Mouse (Mus musculus) MEL (cell line): ENCODE results near the gene Ctnnd2. TPM values are rescaled to one million over a fixed set of nuclear protein-coding genes. Genes with fewer than 3 reads are reported as not detected.

ENCODE experiments used
- DNase-seq: peaks from one replicate; pipeline ENCODE4 v3.0.0; 2011; ENCODE audit warnings: low read depth, low spot score
- H3K27ac ChIP-seq: 2 replicates; pipeline ENCODE4 v1.5.1; 2012; ENCODE audit warnings: low read depth, mild to moderate bottlenecking, control low read depth, low read length, moderate library complexity; ENCODE audit not compliant: control insufficient read depth
- H3K27me3 ChIP-seq, 2 experiments: fragments of 150-350 bp in 1 of 2; sonication (generic) in 1 of 2; 2 replicates each; pipeline ENCODE4 v1.6.1; 2012; ENCODE audit warnings: low read length in 2 of 2, mild to moderate bottlenecking in 2 of 2, improper control_type of control experiment in 1 of 2, moderate library complexity in 1 of 2; ENCODE audit not compliant: insufficient read depth in 2 of 2, control insufficient read depth in 1 of 2
- H3K36me3 ChIP-seq, 2 experiments: 2 replicates each; pipeline ENCODE4 v1.6.1; 2012 to 2014; ENCODE audit warnings: low read length in 2 of 2, improper control_type of control experiment in 1 of 2, inconsistent platforms in 1 of 2, mild to moderate bottlenecking in 1 of 2; ENCODE audit not compliant: insufficient read depth in 2 of 2, control insufficient read depth in 1 of 2
- H3K4me1 ChIP-seq, 2 experiments: fragments of 150-350 bp in 1 of 2; sonication (generic) in 1 of 2; 2 replicates each; pipeline ENCODE4 v1.6.1; 2012; ENCODE audit warnings: low read length in 2 of 2, improper control_type of control experiment in 1 of 2, mild to moderate bottlenecking in 1 of 2; ENCODE audit not compliant: insufficient read depth in 2 of 2, control insufficient read depth in 1 of 2
- H3K4me3 ChIP-seq, 2 experiments: fragments of 150-350 bp in 1 of 2; sonication (generic) in 1 of 2; 2 replicates each; pipeline ENCODE4 v1.5.1; 2012; ENCODE audit warnings: low read depth in 2 of 2, low read length in 2 of 2, mild to moderate bottlenecking in 2 of 2, moderate library complexity in 2 of 2, control low read depth in 1 of 2, improper control_type of control experiment in 1 of 2; ENCODE audit not compliant: control insufficient read depth in 1 of 2, insufficient read depth in 1 of 2
- H3K79me2 ChIP-seq: 2 replicates; pipeline ENCODE4 v1.6.1; 2012; ENCODE audit warnings: mild to moderate bottlenecking, low read length, moderate library complexity; ENCODE audit not compliant: control insufficient read depth, poor library complexity, insufficient read depth
- H3K9ac ChIP-seq: 2 replicates; pipeline ENCODE4 v1.6.1; 2012; ENCODE audit warnings: low read depth, mild to moderate bottlenecking, control low read depth, low read length, moderate library complexity; ENCODE audit not compliant: control insufficient read depth, poor library complexity, severe bottlenecking
- H3K9me3 ChIP-seq: fragments of 150-350 bp; sonication (generic); replicated peaks from 2 replicates; pipeline ENCODE4 v1.6.1; 2012; ENCODE audit warnings: mild to moderate bottlenecking, low read length, improper control_type of control experiment, moderate library complexity; ENCODE audit not compliant: insufficient read depth
- BHLHE40 ChIP-seq: IDR thresholded peaks from 2 replicates; pipeline ENCODE4 v1.6.1; 2012; ENCODE audit warnings: low read depth, mild to moderate bottlenecking, inconsistent platforms, low read length, improper control_type of control experiment, borderline replicate concordance
- CHD1 ChIP-seq: IDR thresholded peaks from 2 replicates; pipeline ENCODE4 v1.6.1; 2012; ENCODE audit warnings: low read depth, mild to moderate bottlenecking, inconsistent platforms, low read length, improper control_type of control experiment
- CHD2 ChIP-seq: IDR thresholded peaks from 2 replicates; pipeline ENCODE4 v1.6.1; 2011; ENCODE audit warnings: low read length, improper control_type of control experiment
- CTCF ChIP-seq, 3 experiments: IDR thresholded peaks in 2 of 3; conservative IDR thresholded peaks in 1 of 3; 2 replicates each; pipeline ENCODE4 v1.5.1; 2011 to 2012; ENCODE audit warnings: low read length in 3 of 3, low read depth in 2 of 3, mild to moderate bottlenecking in 2 of 3, improper control_type of control experiment in 1 of 3, inconsistent platforms in 1 of 3, mixed read lengths in 1 of 3, moderate library complexity in 1 of 3; ENCODE audit not compliant: control insufficient read depth in 1 of 3, insufficient read depth in 1 of 3, poor library complexity in 1 of 3, severe bottlenecking in 1 of 3
- E2F4 ChIP-seq: IDR thresholded peaks from 2 replicates; pipeline ENCODE4 v1.6.1; 2011; ENCODE audit warnings: low read depth, low read length, improper control_type of control experiment, borderline replicate concordance
- EP300 ChIP-seq, 2 experiments: IDR thresholded peaks; 2 replicates each; pipeline ENCODE4 v1.6.1; 2011; ENCODE audit warnings: improper control_type of control experiment in 2 of 2, low read length in 2 of 2, low read depth in 1 of 2, mild to moderate bottlenecking in 1 of 2
- JUND ChIP-seq: IDR thresholded peaks from 2 replicates; pipeline ENCODE4 v1.6.1; 2011; ENCODE audit warnings: low read depth, mild to moderate bottlenecking, improper control_type of control experiment, low read length
- KAT2A ChIP-seq: conservative IDR thresholded peaks from 2 replicates; pipeline ENCODE4 v1.6.1; 2012; ENCODE audit warnings: low read depth, low read length, improper control_type of control experiment, inconsistent platforms
- MAFK ChIP-seq: IDR thresholded peaks from 2 replicates; pipeline ENCODE4 v1.6.1; 2011; ENCODE audit warnings: low read depth, mild to moderate bottlenecking, low read length, improper control_type of control experiment, borderline replicate concordance
- MAZ ChIP-seq: IDR thresholded peaks from 2 replicates; pipeline ENCODE4 v1.6.1; 2012; ENCODE audit warnings: low read depth, mild to moderate bottlenecking, inconsistent platforms, low read length, improper control_type of control experiment
- NELFE ChIP-seq: IDR thresholded peaks from 2 replicates; pipeline ENCODE4 v1.6.1; 2011; ENCODE audit warnings: low read depth, low read length, improper control_type of control experiment
- NRF1 ChIP-seq: IDR thresholded peaks from 2 replicates; pipeline ENCODE4 v1.6.1; 2014; ENCODE audit warnings: low read depth, mild to moderate bottlenecking, inconsistent platforms, low read length, improper control_type of control experiment, moderate library complexity; ENCODE audit not compliant: poor library complexity, insufficient read depth, severe bottlenecking
- POLR2A ChIP-seq, 2 experiments: IDR thresholded peaks; 2 replicates each; pipeline ENCODE4 v1.6.1; 2011 to 2012; ENCODE audit warnings: low read length in 2 of 2, mild to moderate bottlenecking in 2 of 2, control low read depth in 1 of 2, improper control_type of control experiment in 1 of 2, low read depth in 1 of 2, moderate library complexity in 1 of 2; ENCODE audit not compliant: control insufficient read depth in 1 of 2, insufficient read depth in 1 of 2, poor library complexity in 1 of 2
- POLR2AphosphoS2 ChIP-seq: IDR thresholded peaks from 2 replicates; pipeline ENCODE4 v1.6.1; 2011; ENCODE audit warnings: low read length, improper control_type of control experiment
- POLR2AphosphoS5 ChIP-seq: IDR thresholded peaks from 2 replicates; pipeline ENCODE4 v1.6.1; 2012; ENCODE audit warnings: low read depth, borderline replicate concordance, mild to moderate bottlenecking, inconsistent platforms, low read length, moderate library complexity, mixed read lengths
- RCOR1 ChIP-seq: IDR thresholded peaks from 2 replicates; pipeline ENCODE4 v1.6.1; 2012; ENCODE audit warnings: low read depth, mild to moderate bottlenecking, inconsistent platforms, low read length, improper control_type of control experiment
- SIN3A ChIP-seq: IDR thresholded peaks from 2 replicates; pipeline ENCODE4 v1.6.1; 2012; ENCODE audit warnings: low read length, improper control_type of control experiment, inconsistent platforms
- SMC3 ChIP-seq: IDR thresholded peaks from 2 replicates; pipeline ENCODE4 v1.6.1; 2011; ENCODE audit warnings: low read depth, low read length, improper control_type of control experiment
- TBP ChIP-seq: IDR thresholded peaks from 2 replicates; pipeline ENCODE4 v1.8.0; 2011; ENCODE audit warnings: low read depth, low read length, improper control_type of control experiment
- TCF12 ChIP-seq: IDR thresholded peaks from 2 replicates; pipeline ENCODE4 v1.6.1; 2014; ENCODE audit warnings: low read depth, mild to moderate bottlenecking, inconsistent platforms, low read length, improper control_type of control experiment, moderate library complexity
- UBTF ChIP-seq: IDR thresholded peaks from 2 replicates; pipeline ENCODE4 v1.6.1; 2012; ENCODE audit warnings: low read depth, mild to moderate bottlenecking, inconsistent platforms, low read length, improper control_type of control experiment, moderate library complexity, borderline replicate concordance; ENCODE audit not compliant: insufficient read depth
- USF2 ChIP-seq, 2 experiments: IDR thresholded peaks; 2 replicates each; pipeline ENCODE4 v1.6.1; 2011 to 2012; ENCODE audit warnings: improper control_type of control experiment in 2 of 2, low read length in 2 of 2, borderline replicate concordance in 1 of 2, inconsistent platforms in 1 of 2, low read depth in 1 of 2, mild to moderate bottlenecking in 1 of 2; ENCODE audit not compliant: insufficient read depth in 1 of 2
- ZC3H11A ChIP-seq: IDR thresholded peaks from 2 replicates; pipeline ENCODE4 v1.6.1; 2012; ENCODE audit warnings: low read depth, mild to moderate bottlenecking, inconsistent platforms, low read length, improper control_type of control experiment
- ZKSCAN1 ChIP-seq: IDR thresholded peaks from 2 replicates; pipeline ENCODE4 v1.6.1; 2012; ENCODE audit warnings: low read depth, mild to moderate bottlenecking, inconsistent platforms, low read length, improper control_type of control experiment, moderate library complexity
- ZNF384 ChIP-seq: IDR thresholded peaks from 2 replicates; pipeline ENCODE4 v1.6.1; 2012; ENCODE audit warnings: low read depth, mild to moderate bottlenecking, inconsistent platforms, low read length, improper control_type of control experiment
- polyA plus RNA-seq, 2 experiments: library from polyadenylated mRNA; stranded (reverse) in 1 of 2; unstranded in 1 of 2; fragments of >175 nt in 1 of 2; fragments of >200 nt in 1 of 2; gene quantifications; 2 replicates each; pipeline versions ENCODE4 v1.2.1 to v1.2.4; 2012; ENCODE audit warnings: low replicate concordance in 2 of 2, low read depth in 1 of 2; ENCODE audit not compliant: insufficient read length in 2 of 2, insufficient read depth in 1 of 2, missing spikeins in 1 of 2
- total RNA-seq: library from RNA; depleted of rRNA; stranded (reverse); fragments of 300-350 nt; gene quantifications from 2 replicates; pipeline ENCODE4 v1.2.3, GENCODE M21; 2012

Gene Ctnnd2
- total and polyA plus RNA-seq, 3 experiments, result 0.03 TPM; not detected in 2

DNA sequence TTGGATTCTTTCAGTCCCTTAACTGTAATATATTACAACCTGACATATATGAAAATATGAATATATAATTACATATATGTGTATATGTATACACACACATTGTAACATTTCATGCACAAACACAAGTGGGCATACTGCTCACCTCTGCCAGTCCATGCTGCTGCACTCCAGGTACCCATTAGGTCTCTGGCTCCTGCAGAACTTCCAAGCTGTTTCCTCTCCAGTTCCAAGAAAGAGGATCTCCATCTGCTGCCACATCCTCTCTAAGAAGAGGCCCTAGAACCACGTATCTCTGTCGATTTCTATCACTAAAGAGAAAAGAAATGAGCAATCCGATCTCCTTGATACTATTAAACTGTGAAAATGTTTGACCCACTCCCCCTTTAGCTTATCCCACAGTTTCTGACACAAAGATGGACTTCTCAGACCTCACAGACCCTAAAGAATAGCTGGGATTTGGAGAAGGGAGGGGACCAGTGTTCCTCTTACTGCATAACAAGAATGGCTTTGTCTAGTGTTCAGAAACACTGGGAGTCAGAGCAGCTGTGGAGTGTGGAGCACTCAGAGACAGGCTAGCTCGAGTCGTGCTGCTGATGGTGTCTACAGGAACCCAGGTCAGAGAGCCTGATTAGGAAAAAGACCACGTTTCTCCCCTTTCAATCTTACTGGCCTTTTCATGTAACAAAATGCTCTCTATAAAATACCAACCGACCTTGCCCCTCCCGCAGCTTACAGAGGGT is 790.2 kb downstream of the Ctnnd2 start:
- no peaks in the 10 kb centered on the region for H3K4me1 ChIP-seq
- H3K9ac ChIP-seq, result no peak overlapping the region
- no peak overlapping the region for H3K27ac ChIP-seq
- H3K79me2 ChIP-seq, result no peaks in the 10 kb centered on the region
- H3K4me3 ChIP-seq, result no peak overlapping the region
- TF ChIP-seq MAFK (no peak), JUND (no peak), USF2 (IDR thresholded peaks at IDR 0.05; ENCODE audit: borderline replicate concordance in 1 of 2, insufficient read depth in 1 of 2, low read depth in 1 of 2, low read length in 2 of 2) (no peak), ZNF384 (no peak), UBTF (no peak), MAZ (no peak), SIN3A (no peak), CTCF (IDR thresholded peaks at IDR 0.05 in 2 of 3, conservative IDR thresholded peaks at IDR 0.05 in 1 of 3; ENCODE audit: control insufficient read depth in 1 of 3, insufficient read depth in 1 of 3, low read depth in 2 of 3, low read length in 3 of 3, poor library complexity in 1 of 3, severe bottlenecking in 1 of 3) (no peak), POLR2AphosphoS2 (no peak), TBP (no peak), KAT2A (no peak), ZKSCAN1 (no peak)
- no peaks in the 10 kb centered on the region for H3K36me3 ChIP-seq
- no peaks in the 10 kb centered on the region for H3K27me3 ChIP-seq
- no peaks in the 10 kb centered on the region for H3K9me3 ChIP-seq
- DNase-seq, result no peak

GRCm38 (mm10) chr15:30964046-30964445 is 791.7 kb downstream of the Ctnnd2 start:
- Histone ChIP-seq H3K9ac (no peak overlapping the region), H3K36me3 (no peaks in the 10 kb centered on the region), H3K27me3 (no peaks in the 10 kb centered on the region), H3K27ac (no peak overlapping the region), H3K4me1 (no peaks in the 10 kb centered on the region), H3K4me3 (no peak overlapping the region), H3K79me2 (no peaks in the 10 kb centered on the region), H3K9me3 (no peaks in the 10 kb centered on the region)
- TF ChIP-seq ZC3H11A, result no peak
- no peak for TF ChIP-seq TBP
- no peak for TF ChIP-seq E2F4
- no peak for TF ChIP-seq JUND
- TF ChIP-seq TCF12, result no peak
- TF ChIP-seq ZKSCAN1, result no peak
- TF ChIP-seq SMC3, result no peak
- TF ChIP-seq NRF1, result no peak
- TF ChIP-seq EP300 (IDR thresholded peaks at IDR 0.05; ENCODE audit: low read depth in 1 of 2, low read length in 2 of 2), result no peak
- TF ChIP-seq RCOR1, result no peak
- no peak for TF ChIP-seq SIN3A
- no peak for TF ChIP-seq NELFE
- no peak for TF ChIP-seq POLR2A (IDR thresholded peaks at IDR 0.05; ENCODE audit: control insufficient read depth in 1 of 2, insufficient read depth in 1 of 2, low read depth in 1 of 2, low read length in 2 of 2, poor library complexity in 1 of 2)
- no peak for TF ChIP-seq CHD2
- TF ChIP-seq POLR2AphosphoS5, result no peak
- no peak for TF ChIP-seq CHD1
- no peak for TF ChIP-seq BHLHE40
- TF ChIP-seq POLR2AphosphoS2, result no peak
- no peak for DNase-seq
